Mouse (Mus musculus): Measurements from ENCODE around the gene Gins2.

The Gins2 gene

DNA sequence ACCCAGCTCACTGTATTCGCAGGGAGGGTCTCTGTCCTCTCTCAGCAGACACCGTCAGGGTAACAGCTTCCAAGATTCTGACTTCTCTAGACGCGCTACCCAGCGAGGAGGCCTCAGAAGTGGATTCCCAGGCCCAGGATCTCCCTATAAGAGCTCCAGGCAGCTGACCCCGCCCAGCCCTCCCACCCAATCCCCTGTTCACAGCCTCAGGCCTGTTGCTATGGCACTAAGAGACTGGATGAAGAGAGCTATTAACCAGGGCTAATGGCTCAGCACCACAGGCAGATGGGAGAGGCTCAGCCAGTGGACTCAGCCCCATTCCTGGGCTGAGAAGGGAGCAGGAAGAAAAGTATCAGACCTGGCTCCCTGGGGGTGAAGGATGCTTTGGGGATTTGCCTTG, 13.6 kb upstream of the Gins2 start:
- DNase-seq (ENCODE audit: extremely low read depth, low read depth): no peak

GRCm38 (mm10) chr8:120599504-120599903, 10.4 kb upstream of the Gins2 start:
- DNase-seq (ENCODE audit: extremely low read depth, low read depth): peak; percentile 62

DNA sequence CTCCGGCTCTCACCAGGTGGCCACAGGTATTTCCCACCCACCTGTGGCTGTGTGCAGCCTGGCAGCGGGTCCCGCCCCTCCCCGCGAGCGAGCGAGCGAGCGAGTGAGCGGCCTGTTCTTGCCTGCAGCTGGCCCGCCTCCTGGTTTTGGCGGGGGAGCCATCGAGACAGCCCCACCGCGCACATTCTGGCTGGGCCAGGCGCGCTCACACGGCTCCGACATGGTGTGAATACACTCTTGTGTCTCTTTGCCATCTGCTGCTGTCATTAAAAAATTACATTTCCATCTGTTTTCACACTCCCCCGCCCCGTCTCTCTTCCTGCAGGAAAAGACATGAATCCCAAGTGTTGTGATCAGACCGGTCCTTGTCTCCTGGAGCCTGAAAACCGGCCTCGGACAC, 9.5 kb upstream of the Gins2 start:
- no peak for DNase-seq (ENCODE audit: extremely low read depth, low read depth)

- DNase-seq (ENCODE audit: extremely low read depth, low read depth): peak; percentile 54
These were observed 6.9 kb upstream of the Gins2 start for GRCm38 (mm10) chr8:120595963-120596362.

GRCm38 (mm10) chr8:120594571-120594970, 5.5 kb upstream of the Gins2 start:
- DNase-seq (ENCODE audit: extremely low read depth, low read depth): no peak

GRCm38 (mm10) chr8:120591587-120592292, 2.6 kb upstream of the Gins2 start:
- no peak for DNase-seq (ENCODE audit: extremely low read depth, low read depth)

- DNase-seq (ENCODE audit: extremely low read depth, low read depth): no peak
These were observed 817 bp upstream of the Gins2 start for GRCm38 (mm10) chr8:120589921-120590320.

DNA sequence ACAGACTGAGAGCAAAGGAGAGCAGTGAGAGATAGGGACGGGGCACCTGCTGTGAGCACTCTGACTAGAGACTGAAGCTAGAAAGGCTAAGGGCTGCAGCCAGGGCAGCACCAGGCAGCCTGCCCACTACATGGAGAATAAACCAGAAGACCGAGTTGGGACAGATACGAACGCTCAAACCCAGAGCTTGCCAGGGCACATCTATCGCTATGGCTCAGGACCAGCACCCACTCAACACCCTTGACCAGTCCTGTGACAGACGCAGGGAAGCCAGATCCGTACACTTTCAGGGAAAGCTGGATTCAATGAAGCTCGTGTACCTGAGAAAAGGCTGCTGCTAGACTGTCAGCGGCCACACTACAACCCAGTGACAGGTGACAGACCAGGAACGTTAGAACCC, 3.6 kb downstream of the Gins2 start:
- DNase-seq (ENCODE audit: extremely low read depth, low read depth): no peak

- no peak for DNase-seq (ENCODE audit: extremely low read depth, low read depth)
These were observed 7.3 kb downstream of the Gins2 start for GRCm38 (mm10) chr8:120581811-120582210.

GRCm38 (mm10) chr8:120581329-120581728, 7.8 kb downstream of the Gins2 start:
- DNase-seq (ENCODE audit: extremely low read depth, low read depth): no peak

GRCm38 (mm10) chr8:120580336-120581000, 8.6 kb downstream of the Gins2 start:
- no peak for DNase-seq (ENCODE audit: extremely low read depth, low read depth)

DNA sequence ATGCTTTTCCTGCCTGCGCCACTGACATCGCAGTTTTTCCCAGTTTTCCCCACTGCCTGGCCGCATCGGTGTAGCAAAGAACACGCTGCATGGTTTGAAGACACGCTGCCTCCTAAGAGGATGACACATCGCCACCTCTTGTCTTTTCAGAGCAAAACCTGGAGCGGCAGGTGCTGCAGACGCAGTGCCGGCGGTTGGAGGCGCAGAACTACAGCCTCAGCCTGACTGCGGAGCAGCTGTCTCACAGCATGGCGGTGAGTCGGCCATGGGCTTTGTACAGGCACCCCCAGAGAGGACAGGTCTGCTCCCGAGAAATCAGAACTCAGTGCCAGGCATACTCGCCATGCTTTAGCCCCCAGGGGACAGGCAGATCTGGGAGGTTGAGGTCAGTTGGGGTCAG, 11.3 kb downstream of the Gins2 start:
- DNase-seq (ENCODE audit: extremely low read depth, low read depth): no peak

DNA sequence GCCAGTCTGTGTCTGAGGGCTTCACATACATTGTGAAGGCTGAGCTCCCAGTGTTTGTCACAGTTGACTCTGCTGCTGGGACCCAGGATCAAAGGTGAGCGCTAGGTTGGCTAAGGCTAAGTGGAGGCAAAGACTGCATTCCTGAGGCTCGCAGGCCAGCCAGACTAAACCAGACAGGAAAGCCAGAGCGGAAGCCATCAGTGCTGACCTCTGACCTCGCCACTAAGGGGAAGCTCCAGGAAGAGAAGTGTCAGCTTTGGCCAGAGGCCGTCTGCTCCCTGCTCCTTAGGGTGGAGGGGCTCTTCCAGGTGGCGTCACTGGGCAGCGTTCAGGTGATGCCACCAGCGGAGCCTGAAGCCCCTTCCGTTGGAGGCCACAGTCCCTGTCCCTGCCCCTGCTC, 13.3 kb downstream of the Gins2 start:
- no peak for DNase-seq (ENCODE audit: extremely low read depth, low read depth)

DNA sequence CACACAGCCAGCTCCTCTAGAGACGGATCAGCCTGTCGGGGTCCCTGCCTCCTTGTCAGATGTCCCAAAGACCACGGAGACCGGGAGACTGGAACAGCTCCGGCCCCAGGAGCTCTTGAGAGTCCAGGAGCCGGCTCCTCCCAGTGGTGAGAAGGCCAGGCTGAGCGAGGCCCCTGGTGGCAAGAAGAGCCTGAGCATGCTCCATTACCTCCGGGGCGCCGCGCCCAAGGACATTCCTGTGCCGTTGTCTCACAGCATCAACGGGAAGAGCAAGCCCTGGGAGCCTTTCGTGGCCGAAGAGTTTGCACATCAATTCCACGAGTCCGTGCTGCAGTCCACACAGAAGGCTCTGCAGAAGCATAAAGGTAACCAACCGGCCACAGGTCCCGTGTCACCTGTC, 14.2 kb downstream of the Gins2 start:
- no peak for DNase-seq (ENCODE audit: extremely low read depth, low read depth)

DNA sequence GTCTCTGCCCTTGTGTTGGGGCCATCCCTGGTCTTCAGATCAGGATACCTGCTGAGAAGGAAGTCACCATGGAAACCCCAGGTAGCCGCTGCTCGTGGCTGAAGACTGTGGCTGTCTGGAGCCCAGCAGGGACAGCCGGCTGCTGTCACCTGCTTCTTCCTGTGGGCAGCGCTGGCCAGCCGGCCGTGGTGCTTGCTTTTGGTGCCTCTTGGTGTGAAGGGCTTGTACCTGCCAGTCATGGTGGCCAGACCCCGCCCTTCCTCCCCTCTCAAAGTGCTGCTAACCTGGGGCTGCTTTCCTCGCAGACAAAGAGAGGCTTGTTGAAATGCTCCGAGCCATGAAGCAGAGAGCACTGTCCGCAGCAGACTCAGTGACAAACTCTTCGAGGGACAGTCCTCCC, 15.2 kb downstream of the Gins2 start:
- no peak for DNase-seq (ENCODE audit: extremely low read depth, low read depth)

DNA sequence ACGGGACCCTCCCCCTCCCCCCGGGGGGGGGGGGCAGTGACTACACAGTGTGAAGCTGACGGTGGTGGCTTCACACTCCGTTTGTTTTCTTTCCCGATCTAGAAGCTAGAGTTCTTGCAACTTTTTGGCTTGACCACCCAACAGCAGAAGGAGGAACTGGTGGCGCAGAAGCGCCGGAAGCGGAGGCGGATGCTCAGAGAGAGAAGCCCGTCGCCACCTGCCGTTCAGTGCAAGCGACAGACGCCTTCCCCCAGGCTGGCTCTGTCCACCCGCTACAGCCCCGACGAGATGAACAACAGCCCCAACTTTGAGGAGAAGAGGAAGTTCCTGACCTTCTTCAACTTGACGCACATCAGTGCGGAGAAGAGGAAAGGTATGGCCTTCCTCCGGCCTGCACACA, 16.6 kb downstream of the Gins2 start:
- no peak for DNase-seq (ENCODE audit: extremely low read depth, low read depth)

GRCm38 (mm10) chr8:120571561-120571960, 17.5 kb downstream of the Gins2 start:
- no peak for DNase-seq (ENCODE audit: extremely low read depth, low read depth)

DNA sequence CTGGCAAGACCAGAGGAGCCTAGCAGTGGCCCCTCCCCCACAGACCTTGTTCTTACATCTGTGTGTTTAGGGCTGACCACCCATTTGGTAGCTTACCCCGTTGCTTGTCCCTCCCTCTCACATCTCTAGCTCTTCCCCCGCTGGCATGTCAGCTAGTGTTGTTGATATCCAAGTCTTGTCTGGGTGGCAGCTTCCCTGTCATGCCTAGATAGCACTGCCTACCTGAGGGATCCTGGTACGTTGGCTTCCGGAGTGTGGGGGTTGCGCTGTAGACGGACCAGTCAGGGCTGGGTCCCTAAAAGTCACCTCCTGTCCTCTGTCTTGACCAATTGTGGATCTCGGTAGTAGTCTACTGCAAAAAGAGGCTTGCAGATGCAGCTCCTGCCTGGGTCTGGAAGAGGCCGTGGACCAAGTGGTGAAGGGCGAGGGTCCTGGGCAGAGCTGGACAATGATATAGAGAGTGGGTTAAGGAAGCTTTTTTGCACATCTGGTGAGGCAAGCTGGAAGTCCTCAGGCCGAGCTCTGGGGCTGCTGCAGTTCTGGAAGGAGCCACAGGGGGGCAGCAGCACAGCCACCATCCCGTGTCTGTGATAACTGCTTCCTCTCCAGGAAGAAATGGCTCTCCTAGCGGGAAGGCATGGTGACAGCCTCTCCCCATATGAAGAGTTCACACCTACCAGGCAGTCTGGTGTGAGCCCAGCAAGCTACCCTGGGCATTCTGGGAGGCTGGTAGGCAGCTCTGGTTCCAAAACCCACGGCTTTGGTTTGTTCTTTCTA, 19.0 kb downstream of the Gins2 start:
- DNase-seq (ENCODE audit: extremely low read depth, low read depth): peak; percentile 22

- DNase-seq (ENCODE audit: extremely low read depth, low read depth): no peak
These were observed 20.0 kb downstream of the Gins2 start for GRCm38 (mm10) chr8:120569123-120569522.

DNA sequence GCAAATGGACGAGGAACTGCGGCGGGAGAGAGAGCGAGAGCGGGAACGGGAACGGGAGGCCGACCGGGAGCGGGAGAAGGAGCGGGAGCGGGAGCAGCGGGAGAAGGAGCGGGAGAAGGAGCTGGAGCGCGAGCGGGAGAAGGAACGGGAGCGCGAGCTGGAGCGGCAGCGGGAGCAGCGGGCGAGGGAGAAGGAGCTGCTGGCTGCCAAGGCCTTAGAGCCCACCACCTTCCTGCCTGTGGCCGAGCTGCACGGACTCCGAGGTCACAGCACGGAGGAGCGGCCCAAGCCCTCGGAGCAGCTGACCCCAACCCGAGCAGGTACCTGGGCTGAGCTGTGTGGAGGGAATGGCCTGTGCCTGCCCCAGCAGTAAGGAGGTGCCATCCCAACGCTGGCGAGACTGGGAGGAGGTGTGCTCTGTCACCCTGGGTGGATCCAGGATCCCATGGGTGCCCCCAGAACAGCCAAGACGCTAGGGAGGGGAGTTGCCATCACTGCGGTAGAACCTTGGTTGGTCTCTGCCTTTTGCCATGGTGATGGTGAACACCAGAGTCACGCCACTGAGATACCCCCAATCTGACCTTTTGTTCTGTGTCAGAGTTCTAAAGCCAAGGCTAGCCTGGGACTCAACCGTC, 20.8 kb downstream of the Gins2 start:
- DNase-seq (ENCODE audit: extremely low read depth, low read depth): no peak

GRCm38 (mm10) chr8:120567731-120568130, 21.4 kb downstream of the Gins2 start:
- DNase-seq (ENCODE audit: extremely low read depth, low read depth): no peak

DNA sequence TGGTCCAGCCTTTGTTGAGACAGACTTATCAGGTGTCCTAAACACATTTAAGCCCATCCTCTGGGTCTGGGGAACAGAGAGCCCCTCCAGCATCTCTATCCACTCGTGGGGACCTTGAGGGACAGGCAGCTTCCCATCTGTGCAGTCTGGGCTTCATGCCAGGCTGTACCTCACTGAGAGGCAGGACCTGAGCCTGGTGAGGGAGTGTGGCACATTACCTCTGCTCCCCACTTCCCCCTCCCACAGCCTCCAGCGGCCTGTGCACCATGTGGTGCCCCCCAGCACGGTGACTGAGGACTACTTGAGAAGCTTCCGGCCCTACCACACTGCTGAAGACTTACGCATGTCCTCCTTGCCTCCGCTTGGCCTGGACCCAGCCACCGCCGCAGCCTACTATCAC, 22.4 kb downstream of the Gins2 start:
- no peak for DNase-seq (ENCODE audit: extremely low read depth, low read depth)

All from MEL-GATA-1-ER (cell line).